9 mouse cellular contexts compared by ENCODE assay signal in genomic region chr7:35545881-35546280, GRCm38 (mm10). TPM values are rescaled to one million over a fixed set of nuclear protein-coding genes. Genes with fewer than 3 reads are reported as not detected.
DNase-seq lines count a peak whose midpoint lies in the region; ATAC-seq and TF ChIP-seq lines count a peak whose summit lies in the region.
"Had no signal": no experiment of that assay in that cellular context is flagged by ENCODE, and none has a peak within 500 bp of the region (broad histone marks: within the 10 kb centered on the region; RNA-seq: fewer than 3 reads in every experiment).

No protein-coding gene starts in this region.

- no peak overlapping the region for H3K4me2 ChIP-seq in forebrain, embryonic 12.5 days
- H3K4me2 ChIP-seq: neural tube, embryonic 12.5 days had no signal

- peak; percentile 85 for TF ChIP-seq CTCF in cortical plate, adult 2 months (IDR thresholded peaks at IDR 0.05; ENCODE audit: extremely low read depth, insufficient read depth, low read length)
- TF ChIP-seq CTCF in lung, adult 2 months (IDR thresholded peaks at IDR 0.05; ENCODE audit: insufficient read depth, low read length) = peak; percentile 74

- H3K27me3 ChIP-seq in forebrain, embryonic 10.5 days (ENCODE audit: poor library complexity, severe bottlenecking) = no peaks in the 10 kb centered on the region
- H3K27me3 ChIP-seq in forebrain, embryonic 12.5 days = no peaks in the 10 kb centered on the region
- H3K27me3 ChIP-seq: neural tube, embryonic 12.5 days had no signal

- no peak overlapping the region for H3K4me3 ChIP-seq in forebrain, embryonic 10.5 days
- H3K4me3 ChIP-seq in forebrain, embryonic 12.5 days (replicated peaks) = no peak overlapping the region
- no peak overlapping the region for H3K4me3 ChIP-seq in cortical plate, adult 2 months (ENCODE audit: insufficient read depth, low read length)
- H3K4me3 ChIP-seq in lung, adult 2 months (replicated peaks; ENCODE audit: extremely low read depth, low read depth, low read length) = no peak overlapping the region
- H3K4me3 ChIP-seq: neural tube, embryonic 12.5 days had no signal

- 37% methylated on average over 4 of the region's 4 CpGs for WGBS in forebrain, embryonic 10.5 days
- 32% methylated on average over 4 of the region's 4 CpGs for WGBS in forebrain, embryonic 12.5 days
- 33% methylated on average over 4 of the region's 4 CpGs for WGBS in lung, adult 2 months

- H3K27ac ChIP-seq in forebrain, embryonic 10.5 days = no peak overlapping the region
- H3K27ac ChIP-seq in forebrain, embryonic 12.5 days = no peak overlapping the region
- H3K27ac ChIP-seq in cortical plate, adult 2 months (ENCODE audit: insufficient read depth, low read length) = no peak overlapping the region
- H3K27ac ChIP-seq: neural tube, embryonic 12.5 days had no signal

- no peak overlapping the region for H3K9ac ChIP-seq in forebrain, embryonic 12.5 days
- H3K9ac ChIP-seq: neural tube, embryonic 12.5 days had no signal

- peak; percentile 52 for DNase-seq in forebrain, embryonic 10.5 days (ENCODE audit: extremely low spot score, low spot score)
- peak; percentile 62 for DNase-seq in adipocyte (ENCODE audit: low spot score)
- DNase-seq in layer of hippocampus, adult 8-10 months (ENCODE audit: low spot score in 2 of 2) = peak; percentile 47 to 58
- peak; percentile 39 for DNase-seq in lung, adult 2 months
- DNase-seq in retina, postnatal 7 days (ENCODE audit: low read depth, low spot score) = peak; percentile 53

- TF ChIP-seq POLR2A in cortical plate, adult 2 months (IDR thresholded peaks at IDR 0.05; ENCODE audit: extremely low read depth, insufficient read depth, low read length) = no peak
- TF ChIP-seq POLR2A in lung, adult 2 months (IDR thresholded peaks at IDR 0.05; ENCODE audit: borderline replicate concordance, extremely low read depth, low read depth, low read length) = no peak

- H3K9me3 ChIP-seq in forebrain, embryonic 10.5 days = no peaks in the 10 kb centered on the region
- no peaks in the 10 kb centered on the region for H3K9me3 ChIP-seq in forebrain, embryonic 12.5 days
- H3K9me3 ChIP-seq: neural tube, embryonic 12.5 days had no signal

- peaks cover 36% of the 10 kb centered on the region for H3K36me3 ChIP-seq in forebrain, embryonic 10.5 days (replicated peaks)
- H3K36me3 ChIP-seq in forebrain, embryonic 12.5 days (replicated peaks) = peaks cover 14% of the 10 kb centered on the region

- H3K4me1 ChIP-seq in forebrain, embryonic 10.5 days = no peaks in the 10 kb centered on the region
- H3K4me1 ChIP-seq in forebrain, embryonic 12.5 days = no peaks in the 10 kb centered on the region
- H3K4me1 ChIP-seq in cortical plate, adult 2 months (ENCODE audit: control insufficient read depth, insufficient read depth, low read length) = no peaks in the 10 kb centered on the region
- H3K4me1 ChIP-seq in lung, adult 2 months (ENCODE audit: control insufficient read depth, insufficient read depth, low read length) = no peaks in the 10 kb centered on the region
- H3K4me1 ChIP-seq: neural tube, embryonic 12.5 days had no signal

- no peak for ATAC-seq in forebrain, embryonic 12.5 days (ENCODE audit: low FRiP score)
- peak; percentile 92 for ATAC-seq in granulocyte monocyte progenitor cell, adult 5-6 weeks (replicated peaks; ENCODE audit: poor library complexity, severe bottlenecking)

RNA-seq across cellular contexts. Expression of gene Tdrd12, which starts 8.3 kb away (rescaled TPM):
- 0.15 TPM in 2 replicates for polyA plus RNA-seq in forebrain, embryonic 10.5 days (2016; fragmentation: Nextera tagmentation; extraction: Ambion mirVana)
- polyA plus RNA-seq in forebrain, embryonic 12.5 days (2016; fragmentation: Nextera tagmentation; extraction: Ambion mirVana) = 0.12 and 0.17 TPM in 2 replicates
- 0.25 and 0.40 TPM in 2 replicates for polyA plus RNA-seq in cortical plate, adult 2 months (2012; rRNA removed)
- total RNA-seq in granulocyte monocyte progenitor cell, adult 5-6 weeks (2014; fragmentation: Nextera tagmentation) = not detected in 2 replicates
- total RNA-seq in granulocyte monocyte progenitor cell, adult 5-6 weeks (2017) = not detected in 2 replicates
- 1 to 10 TPM in 3 of 4 experiments, under 1 TPM in 1; 0.23 to 1.7 (median 1.2) TPM for total RNA-seq in layer of hippocampus, adult 8-10 months (2022)
- polyA plus RNA-seq in lung, adult 2 months (2012; rRNA removed) = 0.04 and 0.06 TPM in 2 replicates

RNA-seq across cellular contexts. Expression of gene Nudt19, which starts 10.2 kb away (rescaled TPM):
- 45.9 and 50.3 TPM in 2 replicates for polyA plus RNA-seq in forebrain, embryonic 10.5 days (2016; fragmentation: Nextera tagmentation; extraction: Ambion mirVana)
- 44.6 and 47.5 TPM in 2 replicates for polyA plus RNA-seq in forebrain, embryonic 12.5 days (2016; fragmentation: Nextera tagmentation; extraction: Ambion mirVana)
- 123 and 129 TPM in 2 replicates for polyA plus RNA-seq in cortical plate, adult 2 months (2012; rRNA removed)
- total RNA-seq in granulocyte monocyte progenitor cell, adult 5-6 weeks (2014; fragmentation: Nextera tagmentation) = 98.2 and 110 TPM in 2 replicates
- total RNA-seq in granulocyte monocyte progenitor cell, adult 5-6 weeks (2017) = 44.6 and 52.5 TPM in 2 replicates
- 10 to 100 TPM; 65.4 to 80.5 (median 73.1) TPM for total RNA-seq in layer of hippocampus, adult 8-10 months (2022)
- polyA plus RNA-seq in lung, adult 2 months (2012; rRNA removed) = 20.6 and 22.3 TPM in 2 replicates

RNA-seq across cellular contexts. Expression of gene Rgs9bp, which starts 39.5 kb away (rescaled TPM):
- polyA plus RNA-seq in forebrain, embryonic 10.5 days (2016; fragmentation: Nextera tagmentation; extraction: Ambion mirVana) = 0.09 and 0.44 TPM in 2 replicates
- polyA plus RNA-seq in forebrain, embryonic 12.5 days (2016; fragmentation: Nextera tagmentation; extraction: Ambion mirVana) = 0.04 and 0.14 TPM in 2 replicates
- 0.08 TPM in 2 replicates for polyA plus RNA-seq in cortical plate, adult 2 months (2012; rRNA removed)
- 0.30 and 1.2 TPM in 2 replicates for total RNA-seq in granulocyte monocyte progenitor cell, adult 5-6 weeks (2014; fragmentation: Nextera tagmentation)
- 0.36 and 0.65 TPM in 2 replicates for total RNA-seq in granulocyte monocyte progenitor cell, adult 5-6 weeks (2017)
- under 1 TPM; 0.25 to 0.45 (median 0.29) TPM for total RNA-seq in layer of hippocampus, adult 8-10 months (2022)
- polyA plus RNA-seq in lung, adult 2 months (2012; rRNA removed) = 0.06 and 0.11 TPM in 2 replicates

RNA-seq across cellular contexts. Expression of gene Ankrd27, which starts 40.2 kb away (rescaled TPM):
- 40.2 and 41.1 TPM in 2 replicates for polyA plus RNA-seq in forebrain, embryonic 10.5 days (2016; fragmentation: Nextera tagmentation; extraction: Ambion mirVana)
- polyA plus RNA-seq in forebrain, embryonic 12.5 days (2016; fragmentation: Nextera tagmentation; extraction: Ambion mirVana) = 33.4 and 36.7 TPM in 2 replicates
- 34.9 and 38.0 TPM in 2 replicates for polyA plus RNA-seq in cortical plate, adult 2 months (2012; rRNA removed)
- total RNA-seq in granulocyte monocyte progenitor cell, adult 5-6 weeks (2014; fragmentation: Nextera tagmentation) = 40.4 and 66.7 TPM in 2 replicates
- 40.0 and 49.7 TPM in 2 replicates for total RNA-seq in granulocyte monocyte progenitor cell, adult 5-6 weeks (2017)
- 10 to 100 TPM; 38.4 to 49.5 (median 43.6) TPM for total RNA-seq in layer of hippocampus, adult 8-10 months (2022)
- polyA plus RNA-seq in lung, adult 2 months (2012; rRNA removed) = 23.4 and 28.7 TPM in 2 replicates
